Mouse (Mus musculus): ENCODE data around the gene Sh3rf1. TPM values are rescaled to one million over a fixed set of nuclear protein-coding genes. Genes with fewer than 3 reads are reported as not detected.
A peak's percentile ranks its signal among the peaks of the same experiment; 100 is the strongest.

The Sh3rf1 gene
- polyA plus RNA-seq, 1 experiment from 2014 or later: 12.8 TPM

GRCm38 (mm10) chr8:61374059-61374755 lies 150.5 kb downstream of the Sh3rf1 start:
- H3K9me3 ChIP-seq: no peaks in the 10 kb centered on the region
- H3K4me1 ChIP-seq: no peaks in the 10 kb centered on the region
- no peak overlapping the region for H3K27ac ChIP-seq
- WGBS: 87% methylated on average over 16 of the region's 16 CpGs
- ATAC-seq (ENCODE audit: low FRiP score, low read depth): peak; percentile 59
- H3K9ac ChIP-seq: no peak overlapping the region
- H3K4me2 ChIP-seq (replicated peaks): no peak overlapping the region
- no peaks in the 10 kb centered on the region for H3K27me3 ChIP-seq
- peaks cover 19% of the 10 kb centered on the region for H3K36me3 ChIP-seq
- H3K4me3 ChIP-seq: no peak overlapping the region

GRCm38 (mm10) chr8:61375205-61375604 lies 151.5 kb downstream of the Sh3rf1 start:
- ATAC-seq (ENCODE audit: low FRiP score, low read depth): no peak
- Histone ChIP-seq H3K9me3 (no peaks in the 10 kb centered on the region), H3K4me1 (no peaks in the 10 kb centered on the region), H3K4me2 (replicated peaks) (no peak overlapping the region), H3K9ac (no peak overlapping the region), H3K4me3 (no peak overlapping the region), H3K27ac (no peak overlapping the region), H3K27me3 (no peaks in the 10 kb centered on the region), H3K36me3 (peaks cover 21% of the 10 kb centered on the region)
- 52% methylated on average over 7 of the region's 7 CpGs for WGBS

GRCm38 (mm10) chr8:61378847-61379698 lies 155.4 kb downstream of the Sh3rf1 start:
- peaks cover 15% of the 10 kb centered on the region for H3K36me3 ChIP-seq
- WGBS: 77% methylated on average over 11 of the region's 11 CpGs
- H3K27ac ChIP-seq: no peak overlapping the region
- no peaks in the 10 kb centered on the region for H3K27me3 ChIP-seq
- H3K4me3 ChIP-seq: no peak overlapping the region
- H3K9me3 ChIP-seq: 0 out of 2 replicates have a peak, but pooled peaks cover 2% of the 10 kb centered on the region
- H3K9ac ChIP-seq: no peak overlapping the region
- ATAC-seq (ENCODE audit: low FRiP score, low read depth): no peak
- no peak overlapping the region for H3K4me2 ChIP-seq (replicated peaks)
- H3K4me1 ChIP-seq: no peaks in the 10 kb centered on the region

- Histone ChIP-seq H3K4me2 (replicated peaks) (no peak overlapping the region), H3K4me1 (peaks cover 22% of the 10 kb centered on the region), H3K9ac (no peak overlapping the region), H3K9me3 (0 out of 2 replicates have a peak, but pooled peaks cover 2% of the 10 kb centered on the region), H3K27ac (no peak overlapping the region), H3K27me3 (no peaks in the 10 kb centered on the region), H3K36me3 (peaks cover 36% of the 10 kb centered on the region), H3K4me3 (no peak overlapping the region)
- WGBS: 79% methylated on average over 9 of the region's 9 CpGs
- ATAC-seq (ENCODE audit: low FRiP score, low read depth): no peak
Observed at GRCm38 (mm10) chr8:61384536-61384935, 160.9 kb downstream of the Sh3rf1 start.

DNA sequence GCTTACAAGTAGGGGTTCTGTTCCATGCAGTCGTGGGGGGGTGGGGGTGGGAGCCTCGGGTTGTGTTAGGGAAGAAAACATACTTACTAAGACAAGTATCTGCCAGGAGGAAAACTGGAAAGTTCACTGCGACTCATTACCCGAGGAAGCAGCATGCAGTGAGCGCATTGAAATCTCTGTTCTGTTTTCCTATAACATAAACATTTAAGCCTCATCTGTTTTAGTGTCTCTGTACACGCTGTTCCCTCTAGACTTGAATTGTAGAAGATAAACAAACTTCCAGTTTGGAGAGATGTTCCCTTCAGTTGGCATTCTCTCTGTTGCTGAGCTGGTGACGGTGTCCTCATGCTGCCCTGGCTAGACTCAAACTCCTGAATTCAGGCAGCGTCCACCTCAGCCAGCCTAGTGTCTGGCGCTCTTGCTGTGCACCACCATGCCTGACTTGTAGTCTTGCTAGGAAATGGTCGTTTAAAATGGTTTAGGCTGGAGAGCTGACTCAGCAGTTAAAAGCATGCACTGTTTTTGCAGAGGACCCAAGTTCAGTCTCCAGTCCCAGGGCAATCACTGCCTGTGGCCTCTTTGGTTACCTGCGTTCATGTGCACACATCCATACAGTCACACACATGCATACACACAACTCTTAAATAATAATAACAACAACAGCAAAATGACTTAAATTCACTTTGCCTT lies 162.0 kb downstream of the Sh3rf1 start:
- 79% methylated on average over 11 of the region's 11 CpGs for WGBS
- no peaks in the 10 kb centered on the region for H3K27me3 ChIP-seq
- H3K9ac ChIP-seq: no peak overlapping the region
- peaks cover 28% of the 10 kb centered on the region for H3K4me1 ChIP-seq
- H3K9me3 ChIP-seq: 0 out of 2 replicates have a peak, but pooled peaks cover 2% of the 10 kb centered on the region
- no peak overlapping the region for H3K4me3 ChIP-seq
- peak overlapping the region; percentile 83; the same call in 1 of the 2 replicates for H3K27ac ChIP-seq
- H3K36me3 ChIP-seq: peaks cover 37% of the 10 kb centered on the region
- no peak for ATAC-seq (ENCODE audit: low FRiP score, low read depth)
- H3K4me2 ChIP-seq (replicated peaks): no peak overlapping the region

GRCm38 (mm10) chr8:61386645-61387044 lies 163.0 kb downstream of the Sh3rf1 start:
- peak; percentile 45; the same call in 1 of the 2 replicates for ATAC-seq (ENCODE audit: low FRiP score, low read depth)
- H3K4me2 ChIP-seq (replicated peaks): 0 out of 2 replicates have a peak overlapping the region, but pooled peaks have one; percentile 11

GRCm38 (mm10) chr8:61387501-61387963 lies 163.9 kb downstream of the Sh3rf1 start:
- Histone ChIP-seq H3K9me3 (no peaks in the 10 kb centered on the region), H3K27me3 (no peaks in the 10 kb centered on the region), H3K4me3 (no peak overlapping the region), H3K9ac (no peak overlapping the region), H3K4me2 (replicated peaks) (no peak overlapping the region), H3K4me1 (peaks cover 43% of the 10 kb centered on the region), H3K27ac (peak overlapping the region; percentile 61; the same call in 1 of the 2 replicates), H3K36me3 (peaks cover 26% of the 10 kb centered on the region)
- ATAC-seq (ENCODE audit: low FRiP score, low read depth): peak; percentile 4; the same call in 1 of the 2 replicates
- 46% methylated on average over 6 of the region's 6 CpGs for WGBS

More at GRCm38 (mm10) chr8:61386645-61387044, 163.0 kb downstream of the Sh3rf1 start:
- H3K9ac ChIP-seq: no peak overlapping the region
- H3K27ac ChIP-seq: peak overlapping the region; percentile 83
- no peaks in the 10 kb centered on the region for H3K9me3 ChIP-seq
- H3K36me3 ChIP-seq: peaks cover 32% of the 10 kb centered on the region
- WGBS: 19% methylated on average over 7 of the region's 7 CpGs
- no peak overlapping the region for H3K4me3 ChIP-seq
- no peaks in the 10 kb centered on the region for H3K27me3 ChIP-seq
- peaks cover 34% of the 10 kb centered on the region for H3K4me1 ChIP-seq

DNA sequence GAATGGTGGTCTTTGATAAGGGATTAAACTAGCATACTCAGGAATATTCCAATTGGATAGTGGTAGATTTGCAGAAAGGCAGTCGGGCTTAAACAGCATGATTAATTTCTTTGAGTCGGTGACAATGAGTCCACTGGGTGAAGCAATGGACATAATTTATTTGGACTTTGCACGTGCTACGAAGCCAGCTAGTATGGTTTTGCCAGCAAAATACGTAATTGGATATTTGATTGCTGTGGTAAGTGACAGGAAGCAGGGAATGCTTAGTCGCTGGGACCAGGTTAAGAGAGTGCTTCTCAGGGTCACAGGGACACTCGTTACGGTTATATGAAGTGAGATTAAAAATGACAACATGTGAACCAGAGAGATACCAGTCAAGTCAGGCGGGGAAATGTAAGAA lies 164.7 kb downstream of the Sh3rf1 start:
- Histone ChIP-seq H3K9ac (no peak overlapping the region), H3K9me3 (no peaks in the 10 kb centered on the region), H3K4me2 (replicated peaks) (no peak overlapping the region), H3K36me3 (peaks cover 26% of the 10 kb centered on the region), H3K27ac (no peak overlapping the region), H3K4me1 (peaks cover 47% of the 10 kb centered on the region), H3K27me3 (no peaks in the 10 kb centered on the region), H3K4me3 (no peak overlapping the region)
- 66% methylated on average over 9 of the region's 9 CpGs for WGBS
- no peak for ATAC-seq (ENCODE audit: low FRiP score, low read depth)

DNA sequence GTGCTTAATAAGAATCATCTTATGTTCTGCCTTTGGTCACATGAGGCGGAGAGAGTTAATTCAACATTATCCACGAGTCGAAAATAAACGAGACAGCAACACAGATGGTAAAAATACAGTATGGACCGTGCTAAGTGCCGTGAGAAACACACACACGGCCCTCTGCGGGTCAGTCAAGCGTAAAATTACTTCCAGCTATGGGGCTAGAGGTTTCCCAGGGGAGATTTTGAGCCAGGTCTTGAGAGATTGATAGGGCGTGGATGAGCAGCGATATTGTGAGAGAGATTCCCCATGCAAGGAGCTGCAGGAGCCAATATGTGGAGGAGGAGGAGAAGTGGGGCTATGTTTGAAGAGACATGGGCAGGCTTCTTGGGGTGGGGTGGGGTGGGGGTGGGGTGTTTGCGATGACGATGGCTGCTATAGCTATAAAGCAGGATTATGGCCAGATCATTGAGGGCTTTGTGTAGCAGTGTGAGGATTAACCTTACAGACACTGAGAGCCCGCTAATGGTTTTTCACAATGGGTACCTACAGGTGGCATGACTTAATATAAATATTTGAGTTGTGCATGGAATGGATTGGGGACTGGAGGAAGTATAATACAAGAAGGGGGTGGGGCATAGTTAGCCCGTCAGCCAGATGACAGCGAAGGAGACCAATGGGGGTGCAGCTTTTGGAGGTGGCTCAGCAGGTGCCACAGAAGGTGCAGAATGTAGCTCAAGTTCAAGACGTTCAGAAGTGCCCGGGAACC lies 166.8 kb downstream of the Sh3rf1 start:
- 57% methylated on average over 18 of the region's 18 CpGs for WGBS
- H3K9me3 ChIP-seq: no peaks in the 10 kb centered on the region
- H3K27ac ChIP-seq: peak overlapping the region; percentile 77
- H3K27me3 ChIP-seq: no peaks in the 10 kb centered on the region
- H3K4me3 ChIP-seq: no peak overlapping the region
- peaks cover 24% of the 10 kb centered on the region for H3K36me3 ChIP-seq
- H3K4me1 ChIP-seq: peaks cover 47% of the 10 kb centered on the region
- H3K4me2 ChIP-seq (replicated peaks): 0 out of 2 replicates have a peak overlapping the region, but pooled peaks have one; percentile 1
- ATAC-seq (ENCODE audit: low FRiP score, low read depth): no peak; the same call in 1 of the 2 replicates
- H3K9ac ChIP-seq: no peak overlapping the region

DNA sequence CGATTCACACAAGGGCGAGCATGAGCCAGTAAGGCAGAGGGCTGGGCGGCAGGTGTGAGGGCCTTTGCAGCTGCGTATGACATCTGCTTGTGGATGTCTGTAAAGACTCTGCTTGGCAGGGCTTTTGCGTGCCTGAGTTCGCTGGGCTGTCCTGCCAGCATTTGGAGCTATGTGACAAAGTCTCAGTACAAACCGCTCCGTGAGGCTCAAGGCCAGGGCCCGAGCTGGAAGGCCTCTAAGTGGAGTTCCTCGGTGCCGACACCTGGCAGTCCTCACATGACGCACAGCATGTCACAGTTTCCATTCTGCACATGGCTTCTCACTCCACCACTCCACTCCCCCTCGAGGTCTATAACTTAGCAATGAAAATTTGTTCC lies 167.4 kb downstream of the Sh3rf1 start:
- Histone ChIP-seq H3K27ac (peak overlapping the region; percentile 77), H3K9me3 (no peaks in the 10 kb centered on the region), H3K36me3 (peaks cover 24% of the 10 kb centered on the region), H3K4me1 (peaks cover 42% of the 10 kb centered on the region), H3K27me3 (no peaks in the 10 kb centered on the region), H3K9ac (no peak overlapping the region), H3K4me3 (no peak overlapping the region), H3K4me2 (replicated peaks) (0 out of 2 replicates have a peak overlapping the region, but pooled peaks have one; percentile 1)
- WGBS: 52% methylated on average over 13 of the region's 13 CpGs
- peak; percentile 87 for ATAC-seq (ENCODE audit: low FRiP score, low read depth)

- Histone ChIP-seq H3K27me3 (no peaks in the 10 kb centered on the region), H3K36me3 (peaks cover 17% of the 10 kb centered on the region), H3K4me3 (no peak overlapping the region), H3K9ac (no peak overlapping the region), H3K9me3 (no peaks in the 10 kb centered on the region), H3K27ac (no peak overlapping the region), H3K4me2 (replicated peaks) (no peak overlapping the region), H3K4me1 (peaks cover 8% of the 10 kb centered on the region)
- no peak for ATAC-seq (ENCODE audit: low FRiP score, low read depth)
- WGBS: 70% methylated on average over 2 of the region's 2 CpGs
Observed at GRCm38 (mm10) chr8:61397139-61397538, 173.5 kb downstream of the Sh3rf1 start.
